Mouse (Mus musculus) megakaryocyte, embryonic 14.5 days (primary cell): ENCODE data around the gene Asic1.

ENCODE experiments used
- FLI1 ChIP-seq: IDR thresholded peaks from 2 replicates; pipeline ENCODE4 v1.6.1; 2012; ENCODE audit warnings: low read length, inconsistent platforms, mixed read lengths
- GATA1 ChIP-seq: IDR thresholded peaks from 3 replicates; pipeline ENCODE4 v1.6.1; 2012; ENCODE audit warnings: mixed read lengths, low read length, inconsistent platforms, borderline replicate concordance

DNA sequence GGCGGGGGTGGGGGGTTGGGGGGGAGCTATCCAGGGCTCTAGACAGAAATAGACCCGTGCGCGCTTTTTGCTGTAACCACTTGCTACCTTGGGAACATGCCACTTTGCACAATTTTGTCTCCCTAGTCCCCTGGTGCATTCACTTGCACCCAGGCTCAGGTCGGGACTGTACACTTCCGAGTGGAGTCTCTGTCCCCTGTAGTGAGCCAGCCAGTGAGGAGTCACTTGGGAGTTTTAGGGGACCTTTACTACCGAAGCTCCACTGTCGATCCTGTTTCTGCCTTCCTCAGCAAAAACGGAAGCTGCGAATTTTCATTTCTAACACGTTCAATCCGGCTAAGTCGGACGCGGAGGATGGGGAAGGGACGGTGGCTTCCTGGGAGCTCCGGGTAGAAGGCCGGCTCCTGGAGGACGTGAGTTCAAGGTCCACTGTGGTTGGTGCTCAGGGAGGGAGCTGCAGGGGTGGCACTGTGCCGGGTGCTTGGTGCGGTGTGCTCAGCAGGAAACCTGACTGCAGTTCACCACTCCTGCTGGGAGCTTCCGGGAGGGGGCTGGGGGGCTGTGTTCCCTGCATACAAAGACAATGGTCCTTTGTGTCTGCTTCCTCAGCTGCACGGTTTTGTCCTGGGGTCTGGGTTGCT, 34.0 kb downstream of the Asic1 start:
- TF ChIP-seq GATA1: no peak
- TF ChIP-seq FLI1: no peak
